In genomic region chr5:140141336-140141735, GRCm38 (mm10) we compare ENCODE assay signal across 15 mouse cellular contexts.
"Had no signal": no experiment of that assay in that cellular context is flagged by ENCODE, and none has a peak within 500 bp of the region (broad histone marks: within the 10 kb centered on the region; RNA-seq: fewer than 3 reads in every experiment).

No protein-coding gene starts in this region.

- DNase-seq: kidney, postnatal 25 days; layer of hippocampus, adult 9-11 months; liver, embryonic 13.5 days; lung, adult 2 months; retina, postnatal 1 day; thymus, adult 18-20 months; thymus, postnatal 36 days had no signal

- H3K4me3 ChIP-seq: layer of hippocampus, adult 2 months; liver, embryonic 13.5 days; megakaryocyte, embryonic 14.5 days; midbrain, embryonic 10.5 days; midbrain, embryonic 13.5 days; myocyte; neural tube, embryonic 13.5 days had no signal

- H3K9me3 ChIP-seq: liver, embryonic 13.5 days; megakaryocyte, embryonic 14.5 days; midbrain, embryonic 10.5 days; midbrain, embryonic 13.5 days; neural tube, embryonic 13.5 days had no signal

- H3K27me3 ChIP-seq: liver, embryonic 13.5 days; megakaryocyte, embryonic 14.5 days; midbrain, embryonic 13.5 days; neural tube, embryonic 13.5 days had no signal

- H3K36me3 ChIP-seq: liver, embryonic 13.5 days; midbrain, embryonic 13.5 days; neural tube, embryonic 13.5 days had no signal

- H3K9ac ChIP-seq: liver, embryonic 13.5 days; midbrain, embryonic 13.5 days; neural tube, embryonic 13.5 days had no signal

- H3K27ac ChIP-seq: kidney, postnatal 0 days; layer of hippocampus, adult 2 months; liver, embryonic 13.5 days; midbrain, embryonic 10.5 days; midbrain, embryonic 13.5 days; neural tube, embryonic 13.5 days had no signal

- H3K4me1 ChIP-seq: liver, embryonic 13.5 days; midbrain, embryonic 13.5 days had no signal

- ATAC-seq: midbrain, embryonic 13.5 days; midbrain, embryonic 16.5 days had no signal

- H3K4me2 ChIP-seq: liver, embryonic 13.5 days; midbrain, embryonic 13.5 days; neural tube, embryonic 13.5 days had no signal
